Mouse (Mus musculus) hindbrain, embryonic 16.5 days (tissue): Measurements from ENCODE around the gene Rnf123. TPM values are rescaled to one million over a fixed set of nuclear protein-coding genes. Genes with fewer than 3 reads are reported as not detected.

Experiments used
- ATAC-seq: fragments of 200-750 bp; cut with Nextera tagmentation; 2 replicates; pipeline ENCODE4 v1.8.0; 2017; ENCODE audit warnings: moderate TSS enrichment, moderate library complexity
- H3K27ac ChIP-seq: fragments of 300-500 bp; sonication (generic); 2 replicates; pipeline ENCODE4 v1.5.1; 2014; ENCODE audit warnings: low read depth, mild to moderate bottlenecking, control low read depth, low read length, moderate library complexity
- H3K27me3 ChIP-seq: fragments of 300-500 bp; sonication (generic); replicated peaks from 2 replicates; pipeline ENCODE4 v1.6.1; 2014; ENCODE audit warnings: low read length; ENCODE audit not compliant: control insufficient read depth, insufficient read depth
- H3K36me3 ChIP-seq: fragments of 300-500 bp; sonication (generic); 2 replicates; pipeline ENCODE4 v1.6.1; 2014; ENCODE audit warnings: mild to moderate bottlenecking, low read length, moderate library complexity, mixed read lengths; ENCODE audit not compliant: control insufficient read depth, insufficient read depth
- H3K4me1 ChIP-seq: fragments of 300-500 bp; sonication (generic); 2 replicates; pipeline ENCODE4 v1.6.1; 2014; ENCODE audit warnings: low read depth, low read length; ENCODE audit not compliant: control insufficient read depth, insufficient read depth
- H3K4me2 ChIP-seq: fragments of 300-500 bp; sonication (generic); 2 replicates; pipeline ENCODE4 v1.6.1; 2014; ENCODE audit warnings: mild to moderate bottlenecking, low read length, control low read depth, moderate library complexity
- H3K4me3 ChIP-seq: fragments of 300-500 bp; sonication (generic); 2 replicates; pipeline ENCODE4 v1.5.1; 2014; ENCODE audit warnings: mild to moderate bottlenecking, low read length, control low read depth, moderate library complexity
- H3K9ac ChIP-seq: fragments of 300-500 bp; sonication (generic); 2 replicates; pipeline ENCODE4 v1.6.1; 2014; ENCODE audit warnings: low read depth, mild to moderate bottlenecking, control low read depth, low read length, moderate library complexity
- H3K9me3 ChIP-seq: fragments of 300-500 bp; sonication (generic); 2 replicates; pipeline ENCODE4 v1.6.1; 2014; ENCODE audit warnings: mild to moderate bottlenecking, low read length, moderate library complexity; ENCODE audit not compliant: control insufficient read depth
- WGBS: fragments of 180-500 bp; shearing (Covaris S2); extraction: QIAGEN DNeasy Blood & Tissue Kit; methylation state at CpG from one replicate; pipeline ENCODE4 v1.1.7; 2014; 5-methylcytosine and 5-hydroxymethylcytosine counted together
- polyA plus RNA-seq: library from polyadenylated mRNA; unstranded; fragments of >200 nt; fragmentation: Nextera tagmentation; extraction: Ambion mirVana; gene quantifications from 2 replicates; pipeline ENCODE4 v1.2.1, GENCODE M21; 2015

The Rnf123 gene
- polyA plus RNA-seq, 1 experiment from 2014 or later: 47.6 TPM

DNA sequence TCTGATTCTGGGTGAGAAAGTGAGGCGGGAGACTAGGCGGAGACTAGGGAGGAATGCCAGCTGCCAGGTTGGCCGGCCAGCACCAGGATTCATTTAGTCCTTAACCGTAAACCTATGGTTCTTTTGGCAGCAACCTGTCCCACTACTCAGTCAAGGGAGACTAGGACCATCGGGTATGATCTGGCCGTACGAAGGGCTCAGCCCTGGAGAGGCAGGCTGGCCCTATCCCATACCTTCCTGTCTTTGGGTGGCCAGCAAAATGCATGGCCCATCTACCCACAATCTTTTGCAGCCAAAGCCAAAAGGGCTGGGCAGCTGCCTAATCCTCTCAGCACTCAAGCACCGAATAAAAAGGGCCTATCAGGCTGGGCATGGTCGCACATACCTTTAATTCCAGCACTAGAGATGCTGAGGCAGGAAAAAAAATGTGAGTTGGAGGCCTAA lies 10.6 kb downstream of the Rnf123 start:
- H3K27ac ChIP-seq: no peak overlapping the region
- no peaks in the 10 kb centered on the region for H3K4me1 ChIP-seq
- no peak overlapping the region for H3K4me3 ChIP-seq
- no peak for ATAC-seq
- WGBS: 76% methylated on average over 9 of the region's 9 CpGs
- H3K4me2 ChIP-seq: no peak overlapping the region
- no peaks in the 10 kb centered on the region for H3K9me3 ChIP-seq
- H3K36me3 ChIP-seq: peaks cover 10% of the 10 kb centered on the region; the same call in 1 of the 2 replicates
- no peak overlapping the region for H3K9ac ChIP-seq
- H3K27me3 ChIP-seq: no peaks in the 10 kb centered on the region

GRCm38 (mm10) chr9:108071801-108072200 lies 11.3 kb downstream of the Rnf123 start:
- Histone ChIP-seq H3K4me1 (no peaks in the 10 kb centered on the region), H3K9me3 (no peaks in the 10 kb centered on the region), H3K36me3 (peaks cover 10% of the 10 kb centered on the region; the same call in 1 of the 2 replicates), H3K4me2 (no peak overlapping the region), H3K27me3 (no peaks in the 10 kb centered on the region), H3K4me3 (no peak overlapping the region), H3K9ac (no peak overlapping the region), H3K27ac (no peak overlapping the region)
- 96% methylated on average over 4 of the region's 4 CpGs for WGBS
- no peak for ATAC-seq

DNA sequence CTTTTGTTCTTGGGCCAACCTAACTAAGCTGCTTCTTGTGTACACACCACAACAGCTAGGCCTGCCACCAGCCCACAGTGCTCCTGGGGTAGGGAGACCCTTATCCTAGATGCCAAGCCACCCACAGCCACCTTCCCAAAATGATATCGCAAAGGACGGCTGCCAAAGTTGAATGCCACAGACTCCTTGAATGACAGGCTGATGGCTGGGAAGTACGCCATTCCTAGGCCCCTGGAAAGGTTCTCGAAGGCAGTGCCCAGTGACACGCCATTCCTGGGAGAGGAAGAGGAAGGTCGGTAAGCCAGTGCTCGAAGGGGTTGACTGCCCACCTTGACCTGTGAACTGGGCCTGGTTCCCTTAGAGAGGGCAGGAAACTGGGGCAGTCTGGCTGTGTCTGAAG lies 13.6 kb downstream of the Rnf123 start:
- H3K9me3 ChIP-seq: no peaks in the 10 kb centered on the region

GRCm38 (mm10) chr9:108069007-108069406 lies 14.1 kb downstream of the Rnf123 start:
- Histone ChIP-seq H3K4me3 (no peak overlapping the region), H3K4me1 (no peaks in the 10 kb centered on the region), H3K9ac (no peak overlapping the region), H3K9me3 (no peaks in the 10 kb centered on the region), H3K27me3 (no peaks in the 10 kb centered on the region), H3K4me2 (no peak overlapping the region), H3K27ac (no peak overlapping the region), H3K36me3 (peaks cover 13% of the 10 kb centered on the region; the same call in 1 of the 2 replicates)
- 89% methylated on average over 9 of the region's 9 CpGs for WGBS
- no peak for ATAC-seq

More for the DNA sequence above, 13.6 kb downstream of the Rnf123 start:
- no peak overlapping the region for H3K27ac ChIP-seq
- H3K4me3 ChIP-seq: no peak overlapping the region
- no peaks in the 10 kb centered on the region for H3K27me3 ChIP-seq
- H3K36me3 ChIP-seq: peaks cover 10% of the 10 kb centered on the region; the same call in 1 of the 2 replicates
- H3K9ac ChIP-seq: no peak overlapping the region
- ATAC-seq: no peak
- no peaks in the 10 kb centered on the region for H3K4me1 ChIP-seq
- H3K4me2 ChIP-seq: no peak overlapping the region
- WGBS: 90% methylated on average over 7 of the region's 7 CpGs

- WGBS: 22% methylated on average over 8 of the region's 8 CpGs
- no peaks in the 10 kb centered on the region for H3K9me3 ChIP-seq
- H3K4me3 ChIP-seq: no peak overlapping the region
- H3K36me3 ChIP-seq: peaks cover 21% of the 10 kb centered on the region
- H3K4me2 ChIP-seq: no peak overlapping the region
- no peak overlapping the region for H3K27ac ChIP-seq
- no peak overlapping the region for H3K9ac ChIP-seq
- no peaks in the 10 kb centered on the region for H3K27me3 ChIP-seq
- no peaks in the 10 kb centered on the region for H3K4me1 ChIP-seq
- 0 out of 2 replicates have a peak, but pooled peaks have one; percentile 5 for ATAC-seq
Measured at GRCm38 (mm10) chr9:108067900-108068299, 15.2 kb downstream of the Rnf123 start.

DNA sequence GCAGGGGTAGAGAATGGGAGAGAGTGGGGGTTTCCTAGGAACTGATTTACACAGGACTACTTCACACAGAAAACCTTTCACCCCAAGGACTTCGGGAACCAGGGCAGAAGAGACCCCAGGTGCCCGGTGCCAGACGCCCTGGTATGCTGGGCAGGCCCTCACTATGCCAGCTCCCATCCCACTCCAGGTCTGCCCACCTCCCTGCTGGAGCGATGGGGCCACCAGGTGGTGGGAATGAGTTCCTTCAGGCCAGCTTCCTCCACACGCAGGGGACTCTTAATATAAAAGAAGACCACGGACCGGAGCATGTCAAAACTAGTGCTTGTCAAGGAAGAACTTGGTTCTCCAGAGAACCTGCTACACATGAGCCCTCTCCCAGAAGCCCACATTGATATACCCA lies 15.9 kb downstream of the Rnf123 start:
- Histone ChIP-seq H3K27me3 (no peaks in the 10 kb centered on the region), H3K27ac (no peak overlapping the region), H3K4me3 (no peak overlapping the region), H3K4me2 (no peak overlapping the region), H3K9me3 (no peaks in the 10 kb centered on the region), H3K9ac (no peak overlapping the region), H3K4me1 (no peaks in the 10 kb centered on the region), H3K36me3 (peaks cover 25% of the 10 kb centered on the region)
- 83% methylated on average over 7 of the region's 7 CpGs for WGBS
- ATAC-seq: no peak

DNA sequence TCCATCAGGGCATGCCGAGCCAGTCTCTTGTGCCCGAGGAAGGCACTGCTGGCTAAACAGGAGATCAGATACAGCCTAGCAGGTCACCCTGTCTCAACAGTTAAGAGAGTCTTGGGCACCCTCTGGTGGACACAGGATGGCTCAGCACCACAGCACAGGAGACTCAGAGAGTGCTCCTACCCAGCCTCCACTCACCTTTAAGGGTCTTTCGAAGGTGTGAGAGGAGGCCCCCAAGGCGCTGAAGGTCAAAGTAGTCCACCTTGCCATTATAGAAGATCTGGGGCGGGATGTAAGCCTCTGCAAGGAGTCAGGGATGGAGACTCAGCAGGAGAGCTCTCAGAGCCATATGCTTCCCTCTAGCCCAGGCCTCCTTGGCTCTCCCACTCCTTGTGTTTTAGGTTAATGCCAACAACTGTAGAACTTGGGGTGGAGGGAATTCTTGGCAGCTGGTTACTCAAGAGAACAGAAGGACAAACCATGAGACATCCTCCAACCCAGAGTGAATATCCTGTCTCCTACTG lies 17.6 kb downstream of the Rnf123 start:
- no peak overlapping the region for H3K27ac ChIP-seq
- no peak overlapping the region for H3K4me3 ChIP-seq
- WGBS: 55% methylated on average over 5 of the region's 5 CpGs
- peaks cover 24% of the 10 kb centered on the region for H3K36me3 ChIP-seq
- no peaks in the 10 kb centered on the region for H3K4me1 ChIP-seq
- H3K9me3 ChIP-seq: no peaks in the 10 kb centered on the region
- no peaks in the 10 kb centered on the region for H3K27me3 ChIP-seq
- no peak overlapping the region for H3K4me2 ChIP-seq
- H3K9ac ChIP-seq: no peak overlapping the region
- peak; percentile 74; the same call in 1 of the 2 replicates for ATAC-seq

DNA sequence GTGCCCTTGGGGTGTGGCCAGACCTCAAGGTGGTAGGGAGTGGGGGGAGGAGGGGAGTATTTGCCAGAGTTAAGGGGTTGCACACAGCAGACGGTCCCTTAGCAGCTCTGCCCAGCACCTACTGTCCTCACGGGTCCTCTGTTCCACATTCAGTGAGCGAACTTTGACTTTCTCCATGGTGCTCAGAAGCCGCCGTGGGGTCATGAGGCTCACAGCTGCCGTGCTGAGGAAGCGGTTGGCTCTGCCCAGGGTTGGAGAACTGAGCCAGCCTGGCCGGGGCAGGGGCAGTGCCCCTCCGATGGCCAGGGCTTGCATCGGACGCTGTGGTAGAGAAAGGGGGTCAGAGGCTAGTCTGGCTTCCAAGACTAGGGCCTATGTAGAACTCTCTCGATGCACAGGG lies 19.8 kb downstream of the Rnf123 start:
- peaks cover 28% of the 10 kb centered on the region for H3K36me3 ChIP-seq
- ATAC-seq: no peak
- H3K9ac ChIP-seq: no peak overlapping the region
- H3K27me3 ChIP-seq: no peaks in the 10 kb centered on the region
- H3K9me3 ChIP-seq: no peaks in the 10 kb centered on the region
- H3K4me2 ChIP-seq: no peak overlapping the region
- H3K4me1 ChIP-seq: no peaks in the 10 kb centered on the region
- no peak overlapping the region for H3K4me3 ChIP-seq
- no peak overlapping the region for H3K27ac ChIP-seq
- WGBS: 90% methylated on average over 12 of the region's 12 CpGs

- WGBS: 61% methylated on average over 2 of the region's 3 CpGs
- no peak for ATAC-seq
- H3K4me3 ChIP-seq: no peak overlapping the region
- H3K9me3 ChIP-seq: no peaks in the 10 kb centered on the region
- no peaks in the 10 kb centered on the region for H3K4me1 ChIP-seq
- no peak overlapping the region for H3K9ac ChIP-seq
- no peaks in the 10 kb centered on the region for H3K27me3 ChIP-seq
- peaks cover 34% of the 10 kb centered on the region for H3K36me3 ChIP-seq
- H3K4me2 ChIP-seq: no peak overlapping the region
- H3K27ac ChIP-seq: no peak overlapping the region
Measured at GRCm38 (mm10) chr9:108062142-108062541, 21.0 kb downstream of the Rnf123 start.
